Mouse (Mus musculus): ENCODE measurements around the gene Slc6a8. TPM values are rescaled to one million over a fixed set of nuclear protein-coding genes. Genes with fewer than 3 reads are reported as not detected.

Slc6a8 gene
- polyA plus RNA-seq (2015; fragmentation: Nextera tagmentation; extraction: Ambion mirVana), result 7.0 and 8.7 TPM in 2 replicates

DNA sequence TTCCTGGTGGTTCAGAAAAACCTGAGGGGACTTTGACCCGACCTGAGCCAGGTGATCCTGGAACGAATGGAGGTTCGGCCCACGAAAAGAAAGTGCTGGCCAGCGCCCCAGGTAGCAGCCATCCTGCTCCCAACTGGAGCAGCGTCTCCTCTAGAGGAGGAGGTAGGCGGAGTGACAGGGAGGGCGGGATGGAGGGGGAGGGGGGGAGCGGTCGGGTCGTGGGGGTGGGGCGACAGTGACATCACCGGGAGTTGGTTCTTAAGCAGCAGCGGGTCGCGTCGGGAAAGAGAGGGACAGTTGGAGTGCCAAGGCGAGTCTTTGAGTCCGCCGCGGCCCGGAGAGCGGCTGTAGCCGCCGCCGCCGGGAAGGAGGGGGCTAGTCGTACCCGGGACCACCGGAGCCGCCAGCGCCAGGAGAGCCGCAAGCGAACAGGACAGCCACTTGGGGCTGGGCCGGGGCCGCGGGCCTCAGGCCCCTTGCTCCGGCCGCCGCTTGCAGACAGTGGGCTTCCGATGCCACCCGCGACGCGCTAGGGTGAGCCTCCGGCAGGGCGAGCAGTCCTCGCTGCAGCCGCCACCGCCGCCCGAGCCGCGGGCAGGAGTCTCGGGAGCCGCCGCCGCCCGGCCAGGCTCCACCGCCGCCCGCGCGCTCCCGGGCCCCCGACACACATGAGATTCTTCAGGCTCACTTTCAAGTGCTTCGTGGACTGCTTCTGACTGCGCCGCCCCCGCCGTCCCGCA, at the start of gene Slc6a8:
Gene Slc6a8 (plus strand): TSS at position 272 of the 740 bp plus-strand sequence.
- ATAC-seq (ENCODE audit: low FRiP score, low TSS enrichment), result peak; percentile 75
- Histone ChIP-seq H3K36me3 (ENCODE audit: insufficient read depth, low read length) (0 out of 2 replicates have a peak, but pooled peaks cover 2% of the 10 kb centered on the region), H3K9me3 (ENCODE audit: low read length) (no peaks in the 10 kb centered on the region), H3K27me3 (ENCODE audit: insufficient read depth, low read length) (no peaks in the 10 kb centered on the region; the same call in 1 of the 2 replicates), H3K9ac (replicated peaks; ENCODE audit: low read length) (peak within 1 kb of the TSS; percentile 80), H3K4me2 (replicated peaks; ENCODE audit: low read depth, low read length) (peak within 1 kb of the TSS; percentile 64), H3K27ac (ENCODE audit: low read length) (peak within 1 kb of the TSS; percentile 65; the same call in 1 of the 2 replicates), H3K4me1 (ENCODE audit: insufficient read depth, low read length) (peaks cover 11% of the 10 kb centered on the region), H3K4me3 (ENCODE audit: low read length) (peak within 1 kb of the TSS; percentile 65)
- 22% methylated on average over 44 of the region's 72 CpGs for WGBS

DNA sequence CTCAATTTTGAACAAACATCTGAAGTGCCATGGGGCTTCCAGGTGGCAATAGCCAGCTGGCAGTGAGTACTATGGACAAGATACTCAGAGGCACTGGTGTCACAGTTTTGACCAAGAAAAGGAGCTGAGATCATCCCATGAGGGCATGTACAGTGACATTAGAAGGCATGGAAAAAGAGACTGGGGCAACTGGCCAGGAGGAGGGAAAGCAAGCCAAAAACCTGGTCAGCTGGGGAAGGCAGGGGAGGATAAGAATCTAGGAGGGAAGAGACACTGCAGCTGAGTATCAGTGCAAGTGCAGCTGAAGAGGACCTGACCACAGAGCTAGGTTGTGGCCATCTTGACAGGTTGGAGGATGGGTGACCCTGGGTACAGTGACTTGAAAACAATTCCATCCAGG, 46.0 kb upstream of the Slc6a8 start:
- H3K27ac ChIP-seq (ENCODE audit: low read length), result no peak overlapping the region
- no peaks in the 10 kb centered on the region for H3K36me3 ChIP-seq (ENCODE audit: insufficient read depth, low read length)
- no peak overlapping the region for H3K9ac ChIP-seq (replicated peaks; ENCODE audit: low read length)
- peaks cover 19% of the 10 kb centered on the region; the same call in 1 of the 2 replicates for H3K27me3 ChIP-seq (ENCODE audit: insufficient read depth, low read length)
- H3K4me1 ChIP-seq (ENCODE audit: insufficient read depth, low read length), result no peaks in the 10 kb centered on the region
- no peak for ATAC-seq (ENCODE audit: low FRiP score, low TSS enrichment)
- no peak overlapping the region for H3K4me2 ChIP-seq (replicated peaks; ENCODE audit: low read depth, low read length)
- H3K9me3 ChIP-seq (ENCODE audit: low read length), result no peaks in the 10 kb centered on the region
- no peak overlapping the region for H3K4me3 ChIP-seq (ENCODE audit: low read length)

DNA sequence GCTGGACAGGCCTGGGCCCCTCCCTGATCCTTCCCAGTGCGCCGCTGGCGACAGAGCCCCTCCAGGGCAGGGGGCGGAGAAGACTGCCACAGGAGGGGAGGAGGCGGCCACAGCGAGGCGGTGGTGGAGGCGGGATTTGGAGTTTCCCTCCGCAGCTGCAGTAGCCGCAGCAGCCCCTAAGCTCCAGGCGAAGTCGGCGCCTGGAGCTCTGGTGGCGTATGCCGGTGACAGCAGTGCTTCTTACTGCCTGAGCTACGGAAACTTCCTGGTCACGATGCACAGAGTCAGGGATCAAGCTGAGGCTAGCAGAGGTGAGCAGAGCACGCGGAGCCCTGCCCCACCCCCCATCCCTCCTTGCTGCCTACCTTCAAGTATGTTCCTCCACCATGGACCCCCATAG, 37.5 kb upstream of the Slc6a8 start:
- Histone ChIP-seq H3K36me3 (ENCODE audit: insufficient read depth, low read length) (no peaks in the 10 kb centered on the region), H3K27me3 (ENCODE audit: insufficient read depth, low read length) (peaks cover 34% of the 10 kb centered on the region), H3K4me3 (ENCODE audit: low read length) (peak overlapping the region; percentile 21), H3K9ac (replicated peaks; ENCODE audit: low read length) (0 out of 2 replicates have a peak overlapping the region, but pooled peaks have one; percentile 11), H3K4me1 (ENCODE audit: insufficient read depth, low read length) (no peaks in the 10 kb centered on the region), H3K4me2 (replicated peaks; ENCODE audit: low read depth, low read length) (peak overlapping the region; percentile 44), H3K9me3 (ENCODE audit: low read length) (no peaks in the 10 kb centered on the region), H3K27ac (ENCODE audit: low read length) (no peak overlapping the region)
- ATAC-seq (ENCODE audit: low FRiP score, low TSS enrichment), result no peak
- WGBS, result 33% methylated on average over 19 of the region's 19 CpGs

DNA sequence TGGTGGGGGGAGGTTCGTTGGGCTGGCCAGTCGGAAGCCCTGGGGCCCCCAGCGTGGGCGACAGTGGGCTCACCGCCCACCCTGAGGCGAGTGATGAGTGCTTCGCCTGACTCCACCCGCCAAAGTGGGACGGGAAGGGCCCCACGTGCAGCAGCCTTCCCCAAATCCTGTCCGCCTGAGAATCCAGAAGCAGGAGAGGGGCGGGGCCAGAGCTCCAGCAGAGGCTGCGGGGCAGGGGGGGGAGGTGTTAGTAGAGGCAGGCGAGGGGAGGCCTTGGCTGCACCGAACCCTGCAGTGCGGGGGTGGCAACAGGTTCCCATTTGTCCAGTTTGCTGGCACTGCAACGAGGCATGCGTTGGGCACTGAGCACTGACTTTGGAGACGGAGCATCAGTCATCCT, 35.5 kb upstream of the Slc6a8 start:
- peak overlapping the region; percentile 46; the same call in 1 of the 2 replicates for H3K9ac ChIP-seq (replicated peaks; ENCODE audit: low read length)
- no peaks in the 10 kb centered on the region for H3K9me3 ChIP-seq (ENCODE audit: low read length)
- no peaks in the 10 kb centered on the region for H3K36me3 ChIP-seq (ENCODE audit: insufficient read depth, low read length)
- H3K27ac ChIP-seq (ENCODE audit: low read length), result no peak overlapping the region
- H3K4me1 ChIP-seq (ENCODE audit: insufficient read depth, low read length), result no peaks in the 10 kb centered on the region
- peak; percentile 8; the same call in 1 of the 2 replicates for ATAC-seq (ENCODE audit: low FRiP score, low TSS enrichment)
- H3K27me3 ChIP-seq (ENCODE audit: insufficient read depth, low read length), result peaks cover 35% of the 10 kb centered on the region
- peak overlapping the region; percentile 63 for H3K4me2 ChIP-seq (replicated peaks; ENCODE audit: low read depth, low read length)
- peak overlapping the region; percentile 40 for H3K4me3 ChIP-seq (ENCODE audit: low read length)
- WGBS, result 22% methylated on average over 17 of the region's 19 CpGs

DNA sequence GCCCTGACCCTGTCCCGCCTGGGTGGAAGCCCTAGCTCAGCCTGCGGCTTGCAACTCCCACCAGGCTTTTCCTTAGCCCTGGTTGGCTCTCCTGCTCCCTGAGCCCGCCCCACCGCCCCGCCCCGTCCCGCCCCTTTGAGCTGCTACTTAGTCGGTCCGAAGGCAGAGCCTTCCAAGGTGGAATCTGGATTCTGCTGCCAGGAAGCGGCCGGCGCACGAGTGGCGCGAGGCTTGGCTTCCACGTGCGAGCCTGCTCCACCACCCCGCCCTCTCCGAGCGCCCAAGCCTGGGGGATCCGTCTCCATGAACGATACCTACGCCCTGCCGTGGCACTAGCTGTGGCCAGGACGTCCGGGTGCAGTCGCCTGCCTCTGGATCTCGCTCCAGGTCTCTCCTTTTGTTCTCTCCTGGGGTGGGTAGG, 33.7 kb upstream of the Slc6a8 start, which contains the start of gene Dusp9:
Gene Dusp9 (plus strand): TSS at position 165 of the 421 bp plus-strand sequence.
- ATAC-seq (ENCODE audit: low FRiP score, low TSS enrichment), result peak; percentile 86
- H3K4me1 ChIP-seq (ENCODE audit: insufficient read depth, low read length), result no peaks in the 10 kb centered on the region
- H3K27ac ChIP-seq (ENCODE audit: low read length), result no peak within 1 kb of the TSS
- H3K36me3 ChIP-seq (ENCODE audit: insufficient read depth, low read length), result no peaks in the 10 kb centered on the region
- H3K9me3 ChIP-seq (ENCODE audit: low read length), result no peaks in the 10 kb centered on the region
- 27% methylated on average over 28 of the region's 28 CpGs for WGBS
- peak within 1 kb of the TSS; percentile 50 for H3K4me3 ChIP-seq (ENCODE audit: low read length)
- H3K27me3 ChIP-seq (ENCODE audit: insufficient read depth, low read length), result peaks cover 35% of the 10 kb centered on the region
- H3K4me2 ChIP-seq (replicated peaks; ENCODE audit: low read depth, low read length), result peak within 1 kb of the TSS; percentile 67
- peak within 1 kb of the TSS; percentile 53 for H3K9ac ChIP-seq (replicated peaks; ENCODE audit: low read length)

DNA sequence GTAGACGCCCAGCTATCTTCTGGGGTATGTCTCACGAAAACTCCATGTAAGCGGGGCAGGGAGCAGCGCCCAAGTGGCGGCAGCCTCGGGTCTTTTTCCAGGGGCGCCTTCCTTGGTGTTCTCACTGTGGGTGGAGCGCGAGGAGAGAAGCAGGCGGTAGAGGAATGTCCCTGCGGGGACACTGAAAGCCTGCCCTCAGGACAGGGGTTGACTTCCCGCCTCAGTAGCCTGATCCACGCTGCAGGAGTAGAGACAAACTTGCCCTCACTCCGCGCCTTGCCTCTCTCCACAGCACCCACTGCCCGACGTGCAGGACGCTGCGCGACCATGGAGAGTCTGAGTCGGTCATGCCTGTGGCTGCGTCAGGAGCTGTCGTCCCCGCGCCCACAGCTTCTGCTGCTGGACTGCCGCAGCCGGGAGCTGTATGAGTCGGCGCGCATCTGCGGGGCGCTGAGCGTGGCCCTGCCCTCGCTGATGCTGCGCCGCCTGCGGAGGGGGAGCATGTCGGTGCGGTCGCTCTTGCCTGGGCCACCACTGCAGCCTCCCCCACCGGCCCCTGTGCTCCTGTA, 33.0 kb upstream of the Slc6a8 start:
- H3K9ac ChIP-seq (replicated peaks; ENCODE audit: low read length), result peak overlapping the region; percentile 53
- H3K9me3 ChIP-seq (ENCODE audit: low read length), result no peaks in the 10 kb centered on the region
- 19% methylated on average over 41 of the region's 41 CpGs for WGBS
- peak overlapping the region; percentile 50 for H3K4me3 ChIP-seq (ENCODE audit: low read length)
- H3K27me3 ChIP-seq (ENCODE audit: insufficient read depth, low read length), result peaks cover 33% of the 10 kb centered on the region
- H3K4me2 ChIP-seq (replicated peaks; ENCODE audit: low read depth, low read length), result peak overlapping the region; percentile 67
- no peak; the same call in 1 of the 2 replicates for ATAC-seq (ENCODE audit: low FRiP score, low TSS enrichment)
- H3K36me3 ChIP-seq (ENCODE audit: insufficient read depth, low read length), result no peaks in the 10 kb centered on the region
- no peak overlapping the region for H3K27ac ChIP-seq (ENCODE audit: low read length)
- no peaks in the 10 kb centered on the region for H3K4me1 ChIP-seq (ENCODE audit: insufficient read depth, low read length)

DNA sequence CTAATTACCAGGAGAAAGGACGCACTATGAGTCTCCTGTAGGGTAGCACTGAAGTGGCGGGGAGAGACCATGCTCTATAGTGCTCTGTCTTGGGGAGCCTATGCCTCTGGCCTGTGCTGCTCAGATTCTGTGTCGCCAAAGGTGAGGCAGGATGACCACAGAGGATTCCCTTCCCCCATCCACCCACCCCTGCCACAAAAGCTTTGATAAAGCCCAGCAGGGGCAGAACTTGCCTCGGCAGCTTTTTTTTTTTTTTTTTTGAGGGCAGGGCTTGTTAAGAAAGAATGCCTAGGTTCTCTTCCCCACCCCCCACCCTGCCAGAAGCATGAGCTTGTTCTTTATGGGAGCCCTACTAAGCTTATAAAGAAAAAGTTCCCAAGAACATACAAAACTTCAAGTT, 27.8 kb upstream of the Slc6a8 start:
- H3K4me2 ChIP-seq (replicated peaks; ENCODE audit: low read depth, low read length), result no peak overlapping the region
- H3K36me3 ChIP-seq (ENCODE audit: insufficient read depth, low read length), result no peaks in the 10 kb centered on the region
- no peak for ATAC-seq (ENCODE audit: low FRiP score, low TSS enrichment)
- 37% methylated on average over 4 of the region's 4 CpGs for WGBS
- H3K27me3 ChIP-seq (ENCODE audit: insufficient read depth, low read length), result peaks cover 3% of the 10 kb centered on the region; the same call in 1 of the 2 replicates
- H3K4me1 ChIP-seq (ENCODE audit: insufficient read depth, low read length), result no peaks in the 10 kb centered on the region
- no peak overlapping the region for H3K4me3 ChIP-seq (ENCODE audit: low read length)
- H3K27ac ChIP-seq (ENCODE audit: low read length), result no peak overlapping the region
- no peak overlapping the region for H3K9ac ChIP-seq (replicated peaks; ENCODE audit: low read length)
- H3K9me3 ChIP-seq (ENCODE audit: low read length), result no peaks in the 10 kb centered on the region

DNA sequence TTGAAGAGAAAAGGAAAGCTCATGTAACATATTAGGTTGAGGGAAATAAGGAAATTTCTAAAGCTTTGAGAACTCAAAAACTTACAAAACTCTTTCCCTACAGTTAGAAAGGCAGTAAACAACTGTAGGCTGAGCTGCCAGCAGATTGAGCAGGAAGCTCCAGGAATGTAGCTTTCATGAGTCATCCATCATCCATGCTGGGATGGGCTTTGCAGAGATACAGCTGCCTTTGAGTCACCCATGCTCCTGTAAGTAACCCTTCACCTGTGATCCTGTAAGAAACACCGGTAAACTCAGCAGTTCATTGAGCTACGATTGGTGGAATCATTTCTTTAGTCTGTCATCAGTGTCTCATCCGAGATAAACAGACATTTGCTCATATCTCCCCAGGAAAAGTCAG, 22.1 kb upstream of the Slc6a8 start:
- H3K4me2 ChIP-seq (replicated peaks; ENCODE audit: low read depth, low read length), result no peak overlapping the region
- no peak for ATAC-seq (ENCODE audit: low FRiP score, low TSS enrichment)
- H3K27ac ChIP-seq (ENCODE audit: low read length), result no peak overlapping the region

DNA sequence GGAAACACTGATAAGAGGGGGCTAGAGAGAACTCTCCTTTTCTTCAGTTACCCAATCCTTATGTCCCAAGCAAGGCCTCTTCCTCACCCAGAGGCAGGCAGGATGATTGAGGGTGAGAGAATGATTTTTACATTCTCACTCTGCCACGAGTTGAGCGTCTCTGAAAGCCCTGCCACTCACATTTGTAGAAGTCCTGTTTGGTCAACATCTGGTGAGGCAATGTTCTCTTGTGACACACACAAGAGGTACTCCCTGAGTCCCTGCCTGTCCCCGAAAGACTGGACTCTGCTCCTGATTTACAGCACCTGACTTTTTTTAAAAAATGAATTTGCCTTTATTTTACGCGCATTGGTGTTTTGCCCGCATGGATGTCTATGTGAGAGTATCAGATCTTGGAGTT, 19.6 kb upstream of the Slc6a8 start:
- no peak overlapping the region for H3K9ac ChIP-seq (replicated peaks; ENCODE audit: low read length)
- H3K9me3 ChIP-seq (ENCODE audit: low read length), result no peaks in the 10 kb centered on the region
- H3K36me3 ChIP-seq (ENCODE audit: insufficient read depth, low read length), result no peaks in the 10 kb centered on the region
- no peak overlapping the region for H3K4me3 ChIP-seq (ENCODE audit: low read length)
- H3K4me1 ChIP-seq (ENCODE audit: insufficient read depth, low read length), result no peaks in the 10 kb centered on the region
- no peak for ATAC-seq (ENCODE audit: low FRiP score, low TSS enrichment)
- no peak overlapping the region for H3K4me2 ChIP-seq (replicated peaks; ENCODE audit: low read depth, low read length)
- peaks cover 9% of the 10 kb centered on the region; the same call in 1 of the 2 replicates for H3K27me3 ChIP-seq (ENCODE audit: insufficient read depth, low read length)
- no peak overlapping the region for H3K27ac ChIP-seq (ENCODE audit: low read length)
- 86% methylated on average over 6 of the region's 6 CpGs for WGBS

More for the DNA sequence above, 22.1 kb upstream of the Slc6a8 start:
- Histone ChIP-seq H3K36me3 (ENCODE audit: insufficient read depth, low read length) (no peaks in the 10 kb centered on the region), H3K9me3 (ENCODE audit: low read length) (no peaks in the 10 kb centered on the region), H3K4me1 (ENCODE audit: insufficient read depth, low read length) (no peaks in the 10 kb centered on the region), H3K9ac (replicated peaks; ENCODE audit: low read length) (no peak overlapping the region), H3K27me3 (ENCODE audit: insufficient read depth, low read length) (peaks cover 9% of the 10 kb centered on the region; the same call in 1 of the 2 replicates), H3K4me3 (ENCODE audit: low read length) (no peak overlapping the region)
- 68% methylated on average over 3 of the region's 3 CpGs for WGBS

DNA sequence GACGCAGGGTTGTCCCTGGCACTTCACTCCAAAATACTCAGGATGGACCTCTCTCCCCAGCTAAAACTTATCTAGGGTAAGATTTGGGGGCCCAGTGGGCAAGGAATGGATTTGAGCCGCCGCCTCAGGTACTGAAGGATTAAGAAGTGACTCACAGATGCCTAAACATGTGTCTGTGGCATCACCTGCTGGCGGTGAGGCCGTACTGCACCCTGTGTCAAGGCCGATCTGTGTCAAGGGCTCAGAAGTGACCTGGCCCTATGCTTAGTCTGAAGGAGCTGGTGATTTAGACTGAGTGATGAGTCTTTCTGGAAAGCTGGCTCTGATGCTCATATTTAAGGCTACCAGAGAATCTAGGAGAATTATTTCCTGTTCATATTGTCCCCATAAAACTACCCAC, 18.8 kb upstream of the Slc6a8 start:
- Histone ChIP-seq H3K9ac (replicated peaks; ENCODE audit: low read length) (no peak overlapping the region), H3K36me3 (ENCODE audit: insufficient read depth, low read length) (no peaks in the 10 kb centered on the region), H3K4me3 (ENCODE audit: low read length) (no peak overlapping the region), H3K27me3 (ENCODE audit: insufficient read depth, low read length) (peaks cover 9% of the 10 kb centered on the region; the same call in 1 of the 2 replicates), H3K4me2 (replicated peaks; ENCODE audit: low read depth, low read length) (no peak overlapping the region), H3K27ac (ENCODE audit: low read length) (no peak overlapping the region), H3K9me3 (ENCODE audit: low read length) (no peaks in the 10 kb centered on the region), H3K4me1 (ENCODE audit: insufficient read depth, low read length) (no peaks in the 10 kb centered on the region)
- WGBS, result 18% methylated on average over 6 of the region's 6 CpGs
- ATAC-seq (ENCODE audit: low FRiP score, low TSS enrichment), result 0 out of 2 replicates have a peak, but pooled peaks have one; percentile 72

Data from kidney, embryonic 16.5 days (tissue).